Mouse (Mus musculus) right cerebral cortex, postnatal 4 days (tissue): Measurements from ENCODE around the gene Ipo13.

ENCODE experiments used
- DNase-seq: peaks from one replicate; pipeline ENCODE4 v3.0.0-alpha.2; 2022

Ipo13 gene

DNA sequence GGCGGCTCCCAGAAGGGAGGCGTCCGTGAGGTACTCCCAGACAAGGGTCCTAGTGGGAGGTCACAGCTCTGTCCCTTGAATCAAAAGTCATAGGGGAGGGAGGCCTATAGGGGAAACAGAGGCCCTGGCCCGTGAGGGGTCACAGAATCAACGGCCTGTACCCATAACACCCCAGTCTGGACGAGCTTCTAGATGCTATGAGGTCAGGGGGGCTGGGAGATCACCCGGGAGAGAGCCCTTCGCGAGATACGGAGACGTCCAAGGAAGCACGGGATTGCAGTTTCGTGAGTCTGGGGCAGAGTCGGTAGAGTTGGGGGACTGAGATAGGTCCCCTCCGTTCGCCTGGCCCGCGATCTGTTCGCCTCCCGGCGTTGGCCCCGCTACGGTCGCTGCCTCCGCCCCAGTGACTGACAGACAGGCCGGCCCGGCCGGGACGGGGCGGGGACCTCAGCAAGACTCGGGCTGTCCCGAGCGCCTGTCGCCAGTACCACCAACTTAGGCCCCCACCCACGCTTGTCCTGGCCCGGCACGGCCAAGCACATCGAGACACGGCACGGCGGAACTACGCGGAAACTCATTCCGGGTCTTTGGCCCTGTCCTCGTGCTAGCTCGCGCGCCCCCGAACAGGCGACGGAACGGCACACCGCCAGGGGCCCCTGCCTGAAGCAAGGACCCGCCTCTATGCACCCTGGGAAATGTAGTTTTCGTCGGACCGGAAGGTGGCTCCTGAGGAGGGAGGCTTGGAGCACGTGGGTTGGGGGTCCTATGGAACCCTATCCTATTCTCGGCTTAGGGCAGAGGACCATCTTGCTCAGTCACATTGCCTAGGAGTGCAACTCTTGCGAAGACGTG lies at the start of gene Ipo13:
Gene Ipo13 (minus strand): TSS at position 409 of the 852 bp plus-strand sequence.
- peak; percentile 88 for DNase-seq

DNA sequence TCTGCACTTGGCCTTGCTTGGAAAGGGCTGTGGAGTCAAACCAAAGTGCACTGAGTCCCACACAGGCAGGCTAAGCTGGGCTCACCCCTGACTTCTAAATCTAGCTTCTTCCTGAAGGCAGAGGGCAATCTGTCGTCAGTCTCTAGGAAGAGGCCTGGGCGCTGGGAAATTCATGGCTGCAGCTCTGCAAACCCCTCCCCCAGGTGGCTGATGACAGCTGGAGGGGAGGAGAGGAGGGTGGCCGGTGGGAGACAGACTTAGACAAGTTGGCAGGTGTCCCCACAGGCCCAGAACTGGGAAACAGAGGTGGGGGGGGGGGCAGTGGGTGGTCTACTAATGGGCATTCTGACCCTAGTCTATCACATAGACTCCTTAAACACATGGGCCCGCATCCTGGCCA lies 42.7 kb upstream of the Ipo13 start:
- DNase-seq: no peak

DNA sequence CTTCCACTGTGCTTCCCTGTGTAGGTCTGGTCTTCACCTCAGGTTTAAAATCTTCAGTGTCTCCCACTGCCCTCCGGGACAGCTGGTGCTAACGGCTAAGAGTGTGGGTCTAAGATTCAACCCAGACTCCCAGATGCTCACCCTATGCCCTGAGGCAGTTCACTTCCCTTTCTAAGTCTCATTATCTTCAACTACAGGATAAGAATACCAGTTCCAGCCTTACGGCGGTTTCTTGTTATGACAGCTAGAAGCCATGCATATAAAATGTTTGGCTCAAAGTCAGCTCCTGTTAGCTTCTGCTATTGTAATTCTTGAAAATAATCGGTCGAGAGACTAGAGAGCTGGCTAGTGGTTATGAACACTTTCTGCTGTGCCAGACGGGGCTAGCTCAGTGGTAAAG lies 32.7 kb upstream of the Ipo13 start:
- DNase-seq: no peak

GRCm38 (mm10) chr4:117946639-117947305 lies 32.0 kb upstream of the Ipo13 start:
- DNase-seq: no peak

DNA sequence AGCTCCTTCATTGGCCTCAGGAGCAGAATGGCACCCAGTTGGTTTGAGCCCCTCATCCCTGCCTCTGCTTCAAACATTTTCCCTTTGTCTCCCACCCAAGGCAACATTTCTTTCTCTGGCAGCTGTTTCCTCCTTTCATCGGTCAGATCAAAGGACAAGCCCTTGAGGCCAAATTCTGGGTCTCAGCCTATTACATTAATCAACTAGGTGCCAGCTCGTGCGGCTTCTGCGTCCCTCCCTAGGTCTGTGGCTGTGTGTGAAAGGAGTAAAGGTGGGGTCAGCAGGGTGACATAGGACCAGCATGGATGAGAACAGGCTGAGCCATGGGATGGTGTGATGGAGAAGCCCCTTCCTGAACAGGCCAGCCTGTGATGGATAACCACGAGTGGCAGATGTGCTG lies 28.5 kb upstream of the Ipo13 start:
- no peak for DNase-seq

DNA sequence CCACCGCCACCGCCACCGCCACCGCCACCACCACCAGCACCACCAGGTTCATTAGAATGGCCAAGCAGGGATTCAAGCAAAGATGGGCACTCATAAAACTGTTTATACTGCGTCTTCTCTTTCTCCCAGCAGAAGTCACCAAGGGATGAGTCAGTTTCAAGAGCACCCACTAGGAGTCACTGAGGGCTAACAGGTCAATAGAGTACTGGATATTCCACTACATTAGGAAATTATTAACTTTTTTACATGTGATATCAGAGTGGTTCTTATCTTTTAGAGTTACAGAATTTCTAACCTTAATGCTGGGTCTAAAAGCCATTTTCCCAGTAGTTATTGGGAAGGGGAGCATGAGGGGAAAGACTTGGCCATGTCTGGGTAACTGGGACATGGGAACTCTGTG lies 22.2 kb upstream of the Ipo13 start:
- DNase-seq: no peak

- no peak for DNase-seq
These were observed 19.3 kb upstream of the Ipo13 start for GRCm38 (mm10) chr4:117934081-117934480.

GRCm38 (mm10) chr4:117933248-117933647 lies 18.4 kb upstream of the Ipo13 start:
- DNase-seq: no peak

DNA sequence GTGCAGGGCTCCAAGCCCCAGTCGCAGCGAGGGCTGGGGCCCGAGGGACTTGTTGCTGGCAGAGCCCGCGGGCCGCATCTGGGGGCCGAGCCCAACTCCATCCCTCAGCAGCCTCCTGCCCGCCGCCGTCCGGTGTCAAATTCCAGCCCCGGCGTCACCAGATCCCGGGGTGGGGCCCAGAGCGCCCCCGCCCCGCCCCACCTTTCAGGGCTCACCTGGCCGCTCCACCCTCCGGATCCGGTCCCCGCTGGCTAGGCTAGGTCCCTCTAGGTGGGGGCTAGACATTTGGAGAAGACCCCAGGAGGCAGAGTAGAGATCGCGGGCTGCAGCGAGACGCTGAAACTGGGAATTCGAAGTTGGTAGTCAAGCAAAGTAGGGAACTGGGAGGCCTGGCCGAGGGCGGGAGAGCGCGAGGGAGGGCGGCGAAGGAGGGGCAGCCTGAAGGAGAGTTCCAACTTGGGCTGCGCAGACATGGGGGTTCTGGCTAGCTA lies 14.6 kb upstream of the Ipo13 start, which contains the start of gene Artn:
Gene Artn (minus strand): TSS at position 373 of the 491 bp plus-strand sequence.
- DNase-seq: peak; percentile 18

- peak; percentile 55 for DNase-seq
These were observed 14.0 kb upstream of the Ipo13 start for GRCm38 (mm10) chr4:117928699-117929241.

DNA sequence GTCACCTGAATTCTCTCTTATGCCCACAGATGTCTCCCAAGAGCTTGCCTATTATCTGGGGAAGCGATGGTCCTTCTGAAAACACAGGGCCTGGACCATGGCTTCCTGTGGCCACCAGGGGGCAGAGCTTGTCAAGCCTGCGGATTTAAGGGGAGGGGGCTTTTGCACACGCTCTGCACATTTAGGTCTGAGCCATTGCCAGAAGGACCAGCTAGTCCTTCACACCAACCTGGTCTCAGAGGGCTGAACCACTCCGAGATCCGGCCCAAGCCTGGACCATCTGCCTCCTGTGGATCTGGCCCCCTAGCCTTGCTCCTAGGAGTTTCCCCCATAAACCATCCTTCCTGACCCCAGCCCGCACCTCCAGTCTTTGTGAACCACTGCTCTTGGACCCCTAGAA lies 13.4 kb upstream of the Ipo13 start:
- DNase-seq: peak; percentile 78

- DNase-seq: peak; percentile 67
These were observed 12.0 kb upstream of the Ipo13 start for GRCm38 (mm10) chr4:117926545-117927482.

- no peak for DNase-seq
These were observed 10.1 kb upstream of the Ipo13 start for GRCm38 (mm10) chr4:117924916-117925315.

- DNase-seq: no peak
These were observed 8.7 kb upstream of the Ipo13 start for GRCm38 (mm10) chr4:117923450-117923849.

DNA sequence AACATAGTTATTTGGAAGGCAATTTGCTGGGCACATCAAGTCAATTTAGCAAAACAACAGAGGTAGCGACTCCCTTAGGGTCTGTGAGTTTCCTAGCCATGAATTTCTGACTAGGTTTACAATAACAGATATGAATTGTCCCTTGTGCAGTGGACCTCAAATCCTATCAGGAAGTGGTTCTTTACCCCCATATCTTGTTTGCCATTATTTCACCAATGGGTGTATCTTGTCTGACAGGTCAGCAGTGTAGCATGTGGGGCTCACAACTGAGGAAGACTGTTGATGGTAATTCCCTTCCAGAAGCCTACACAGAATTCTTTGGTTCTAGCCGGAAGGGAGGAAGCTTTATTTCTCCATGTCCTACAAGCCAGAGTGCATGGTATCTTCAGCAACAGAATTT lies 6.6 kb upstream of the Ipo13 start:
- no peak for DNase-seq

DNA sequence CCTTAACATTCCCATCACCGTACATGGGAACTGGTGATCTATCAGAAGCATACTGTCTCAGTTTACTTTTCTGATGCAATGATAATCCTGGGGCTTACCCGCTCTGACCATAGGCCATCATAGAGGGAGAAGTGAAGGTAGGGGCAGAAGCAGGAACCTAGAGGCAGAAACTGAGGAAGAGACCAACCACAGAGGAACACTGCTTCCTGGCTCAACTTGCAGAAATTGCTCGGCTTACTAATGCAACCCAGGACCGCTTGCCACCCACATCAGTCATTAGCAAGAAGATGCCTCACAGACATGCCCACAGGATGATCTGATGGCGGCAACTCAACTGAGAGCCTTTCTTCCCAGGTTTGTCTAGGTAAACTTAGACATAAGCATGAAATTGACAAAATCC lies 4.0 kb upstream of the Ipo13 start:
- DNase-seq: no peak

DNA sequence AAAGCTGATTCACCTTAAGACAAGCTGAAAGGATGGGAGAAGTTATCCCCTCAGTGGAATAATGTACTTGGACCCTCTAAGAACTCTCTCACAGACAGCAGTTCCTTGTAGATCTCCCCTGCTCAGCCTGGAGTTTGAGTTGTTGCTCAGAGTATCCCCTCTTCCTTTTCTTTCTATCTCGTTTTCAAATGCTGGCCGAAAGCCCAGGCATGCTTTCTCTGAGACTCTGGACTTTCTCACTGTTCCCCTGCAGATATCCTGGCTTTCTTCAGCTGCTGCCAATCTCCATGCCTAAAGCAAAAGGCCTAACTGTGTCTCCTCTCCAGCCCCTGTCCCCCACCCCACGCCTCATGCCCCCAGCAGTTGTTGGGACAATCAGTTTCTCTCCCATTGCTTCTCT lies 3.5 kb upstream of the Ipo13 start:
- DNase-seq: no peak

GRCm38 (mm10) chr4:117917847-117918246 lies 3.0 kb upstream of the Ipo13 start:
- DNase-seq: no peak

- DNase-seq: no peak
These were observed 2.6 kb upstream of the Ipo13 start for GRCm38 (mm10) chr4:117917402-117917801.

DNA sequence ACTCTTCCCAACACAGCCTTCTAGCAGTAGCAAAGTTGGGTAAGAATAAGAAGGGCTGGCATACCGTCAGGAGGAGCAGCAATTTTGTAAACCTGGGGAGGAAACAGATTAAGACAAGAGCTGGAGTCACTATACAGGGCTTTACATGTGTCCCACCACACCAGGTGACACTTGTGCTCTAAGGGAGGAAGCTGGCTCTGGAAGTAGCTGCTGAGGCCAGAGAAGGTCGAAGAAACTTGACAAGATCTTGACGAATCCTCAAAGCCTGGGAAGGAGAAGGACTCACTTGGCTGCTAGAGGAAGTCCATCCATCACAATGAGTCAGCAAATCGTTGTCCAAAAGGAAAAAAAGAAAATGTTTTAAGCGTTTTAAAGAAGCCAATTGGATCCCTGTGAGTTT lies 1.6 kb upstream of the Ipo13 start:
- DNase-seq: no peak

- no peak for DNase-seq
These were observed 798 bp upstream of the Ipo13 start for GRCm38 (mm10) chr4:117915489-117916105.

GRCm38 (mm10) chr4:117914031-117914430 lies 768 bp downstream of the Ipo13 start:
- no peak for DNase-seq
